Mouse (Mus musculus): ENCODE results near the gene Rnf217. TPM values are rescaled to one million over a fixed set of nuclear protein-coding genes. Genes with fewer than 3 reads are reported as not detected.

Gene Rnf217
- polyA plus RNA-seq, 1 experiment from 2014 or later = 1.1 TPM

- Histone ChIP-seq H3K27me3 (ENCODE audit: insufficient read depth, poor library complexity, severe bottlenecking) (no peaks in the 10 kb centered on the region), H3K4me1 (peaks cover 25% of the 10 kb centered on the region), H3K9me3 (no peaks in the 10 kb centered on the region), H3K4me3 (no peak overlapping the region), H3K36me3 (no peaks in the 10 kb centered on the region), H3K27ac (no peak overlapping the region)
- DNase-seq (ENCODE audit: low spot score) = no peak
- WGBS = 97% methylated on average over 4 of the region's 4 CpGs
Observed at GRCm38 (mm10) chr10:31595326-31595725, 13.7 kb downstream of the Rnf217 start.

- Histone ChIP-seq H3K27ac (peak overlapping the region; percentile 37), H3K9me3 (no peaks in the 10 kb centered on the region), H3K4me3 (no peak overlapping the region), H3K27me3 (ENCODE audit: insufficient read depth, poor library complexity, severe bottlenecking) (no peaks in the 10 kb centered on the region), H3K36me3 (no peaks in the 10 kb centered on the region), H3K4me1 (peaks cover 25% of the 10 kb centered on the region)
- WGBS = 45% methylated on average over 9 of the region's 9 CpGs
- DNase-seq (ENCODE audit: low spot score) = no peak
Observed at GRCm38 (mm10) chr10:31592741-31593524, 16.1 kb downstream of the Rnf217 start.

- Histone ChIP-seq H3K9me3 (no peaks in the 10 kb centered on the region), H3K36me3 (no peaks in the 10 kb centered on the region), H3K4me3 (no peak overlapping the region), H3K27ac (peak overlapping the region; percentile 37; the same call in 1 of the 2 replicates), H3K27me3 (ENCODE audit: insufficient read depth, poor library complexity, severe bottlenecking) (no peaks in the 10 kb centered on the region), H3K4me1 (peaks cover 25% of the 10 kb centered on the region)
- no peak for DNase-seq (ENCODE audit: low spot score)
- 54% methylated on average over 3 of the region's 3 CpGs for WGBS
Observed at GRCm38 (mm10) chr10:31592095-31592740, 16.8 kb downstream of the Rnf217 start.

- 89% methylated on average over 4 of the region's 4 CpGs for WGBS
- H3K27ac ChIP-seq = no peak overlapping the region
- H3K9me3 ChIP-seq = no peaks in the 10 kb centered on the region
- H3K27me3 ChIP-seq (ENCODE audit: insufficient read depth, poor library complexity, severe bottlenecking) = no peaks in the 10 kb centered on the region
- no peak for DNase-seq (ENCODE audit: low spot score)
- H3K36me3 ChIP-seq = no peaks in the 10 kb centered on the region
- no peak overlapping the region for H3K4me3 ChIP-seq
- H3K4me1 ChIP-seq = no peaks in the 10 kb centered on the region
Observed at GRCm38 (mm10) chr10:31580722-31581121, 28.3 kb downstream of the Rnf217 start.

- WGBS = 85% methylated on average over 1 of the region's 1 CpGs
Observed at GRCm38 (mm10) chr10:31580073-31580472, 28.9 kb downstream of the Rnf217 start.

DNA sequence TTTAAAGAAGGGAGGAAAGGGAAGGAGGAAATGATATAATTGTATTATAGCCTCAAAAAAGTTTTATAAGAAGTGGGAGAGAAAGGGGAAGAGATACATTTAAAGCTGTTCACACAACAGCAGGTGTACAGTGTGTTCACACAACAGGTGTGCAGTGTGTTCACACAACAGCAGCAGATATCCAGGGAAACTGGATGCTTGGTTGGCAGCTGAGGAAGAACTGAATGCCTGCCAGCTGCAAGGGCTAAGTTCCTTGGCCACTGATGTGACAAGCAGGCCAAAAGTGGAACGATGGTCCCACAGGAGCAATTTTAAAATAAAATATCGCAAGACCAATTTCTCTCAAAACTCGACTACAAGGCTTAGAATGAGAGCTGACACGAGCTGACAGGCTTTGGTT, 35.7 kb downstream of the Rnf217 start:
- DNase-seq (ENCODE audit: low spot score) = no peak
- 92% methylated on average over 4 of the region's 4 CpGs for WGBS
- Histone ChIP-seq H3K36me3 (no peaks in the 10 kb centered on the region), H3K4me3 (no peak overlapping the region), H3K27me3 (ENCODE audit: insufficient read depth, poor library complexity, severe bottlenecking) (no peaks in the 10 kb centered on the region), H3K9me3 (no peaks in the 10 kb centered on the region), H3K4me1 (no peaks in the 10 kb centered on the region), H3K27ac (no peak overlapping the region)

More at GRCm38 (mm10) chr10:31580073-31580472, 28.9 kb downstream of the Rnf217 start:
- DNase-seq (ENCODE audit: low spot score) = no peak
- H3K4me3 ChIP-seq = no peak overlapping the region
- H3K4me1 ChIP-seq = no peaks in the 10 kb centered on the region
- no peak overlapping the region for H3K27ac ChIP-seq
- H3K9me3 ChIP-seq = no peaks in the 10 kb centered on the region
- no peaks in the 10 kb centered on the region for H3K36me3 ChIP-seq
- H3K27me3 ChIP-seq (ENCODE audit: insufficient read depth, poor library complexity, severe bottlenecking) = no peaks in the 10 kb centered on the region

DNA sequence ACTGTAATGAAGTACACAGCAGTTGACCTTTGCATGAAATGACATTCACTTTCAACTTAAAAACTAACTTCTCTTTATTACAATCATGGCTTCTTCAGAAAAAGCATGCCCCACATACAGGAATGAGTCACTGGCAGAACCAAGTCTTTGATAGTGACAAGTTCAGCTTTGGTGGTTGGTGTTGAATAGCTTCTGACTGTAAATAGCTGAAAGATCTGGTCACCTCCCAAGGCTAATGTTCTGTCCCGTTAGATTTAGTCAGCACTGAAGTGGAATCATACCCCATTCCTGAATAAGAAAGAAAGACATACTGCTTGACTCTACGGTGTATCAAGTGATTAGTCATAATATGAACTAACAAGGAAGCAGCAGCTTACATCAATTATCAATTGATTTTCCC, 51.7 kb downstream of the Rnf217 start:
- H3K27me3 ChIP-seq (ENCODE audit: insufficient read depth, poor library complexity, severe bottlenecking) = no peaks in the 10 kb centered on the region
- no peaks in the 10 kb centered on the region for H3K9me3 ChIP-seq
- no peak overlapping the region for H3K27ac ChIP-seq
- 84% methylated on average over 2 of the region's 2 CpGs for WGBS
- H3K4me1 ChIP-seq = no peaks in the 10 kb centered on the region
- no peak for DNase-seq (ENCODE audit: low spot score)
- H3K4me3 ChIP-seq = no peak overlapping the region
- H3K36me3 ChIP-seq = no peaks in the 10 kb centered on the region

GRCm38 (mm10) chr10:31555433-31555960, 53.5 kb downstream of the Rnf217 start:
- Histone ChIP-seq H3K9me3 (no peaks in the 10 kb centered on the region), H3K4me3 (no peak overlapping the region), H3K36me3 (no peaks in the 10 kb centered on the region), H3K4me1 (no peaks in the 10 kb centered on the region), H3K27ac (no peak overlapping the region), H3K27me3 (ENCODE audit: insufficient read depth, poor library complexity, severe bottlenecking) (no peaks in the 10 kb centered on the region)
- no peak for DNase-seq (ENCODE audit: low spot score)
- 79% methylated on average over 6 of the region's 6 CpGs for WGBS

GRCm38 (mm10) chr10:31553302-31553701, 55.7 kb downstream of the Rnf217 start:
- no peaks in the 10 kb centered on the region for H3K4me1 ChIP-seq
- no peaks in the 10 kb centered on the region for H3K9me3 ChIP-seq
- no peak for DNase-seq (ENCODE audit: low spot score)
- H3K27me3 ChIP-seq (ENCODE audit: insufficient read depth, poor library complexity, severe bottlenecking) = no peaks in the 10 kb centered on the region
- H3K27ac ChIP-seq = no peak overlapping the region
- WGBS = 85% methylated on average over 4 of the region's 4 CpGs
- no peaks in the 10 kb centered on the region for H3K36me3 ChIP-seq
- H3K4me3 ChIP-seq = no peak overlapping the region

DNA sequence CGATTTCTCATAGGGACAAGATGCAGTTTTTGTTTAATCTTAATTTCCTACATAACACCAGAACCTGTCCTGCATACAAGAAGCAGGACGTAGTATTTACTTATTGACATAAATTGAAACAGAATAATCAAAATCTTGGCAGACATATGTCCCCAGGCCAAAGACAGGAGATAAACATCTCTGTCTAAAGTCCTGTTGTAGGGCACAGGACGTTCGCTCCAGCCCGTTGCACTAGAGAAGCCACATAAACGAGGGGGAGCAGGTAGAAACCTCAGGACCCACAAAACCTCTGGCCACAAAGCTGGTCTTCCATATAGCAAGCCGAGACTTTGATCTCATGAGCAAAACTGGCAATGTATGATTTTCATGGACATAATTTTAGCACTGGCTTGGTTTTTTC, 57.1 kb downstream of the Rnf217 start:
- Histone ChIP-seq H3K36me3 (no peaks in the 10 kb centered on the region), H3K27me3 (ENCODE audit: insufficient read depth, poor library complexity, severe bottlenecking) (no peaks in the 10 kb centered on the region), H3K27ac (no peak overlapping the region), H3K9me3 (no peaks in the 10 kb centered on the region), H3K4me1 (no peaks in the 10 kb centered on the region), H3K4me3 (no peak overlapping the region)
- WGBS = 81% methylated on average over 7 of the region's 7 CpGs
- no peak for DNase-seq (ENCODE audit: low spot score)

DNA sequence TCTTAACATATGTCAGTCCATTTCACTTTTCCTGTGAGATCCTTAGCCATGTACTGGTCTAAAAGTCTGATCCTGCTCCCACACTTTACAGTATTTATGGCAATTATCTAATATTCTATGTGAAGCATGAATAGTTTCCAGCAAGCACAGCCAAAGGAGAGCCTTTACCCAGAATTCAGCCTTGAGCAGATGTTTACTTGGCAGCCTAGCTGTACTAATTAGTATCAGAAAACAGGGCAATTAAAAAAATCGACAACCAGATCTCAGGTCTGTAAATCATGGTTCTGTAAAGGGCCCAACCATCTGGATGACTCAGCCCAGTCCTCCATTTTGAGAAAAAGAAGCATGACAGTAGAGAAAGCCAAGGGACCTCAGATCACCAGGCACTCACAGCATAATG, 57.6 kb downstream of the Rnf217 start:
- Histone ChIP-seq H3K36me3 (no peaks in the 10 kb centered on the region), H3K9me3 (no peaks in the 10 kb centered on the region), H3K27ac (no peak overlapping the region), H3K27me3 (ENCODE audit: insufficient read depth, poor library complexity, severe bottlenecking) (no peaks in the 10 kb centered on the region), H3K4me1 (no peaks in the 10 kb centered on the region), H3K4me3 (no peak overlapping the region)
- no peak for DNase-seq (ENCODE audit: low spot score)
- 90% methylated on average over 1 of the region's 1 CpGs for WGBS

GRCm38 (mm10) chr10:31547156-31547555, 61.8 kb downstream of the Rnf217 start:
- Histone ChIP-seq H3K27ac (no peak overlapping the region), H3K4me1 (no peaks in the 10 kb centered on the region), H3K9me3 (no peaks in the 10 kb centered on the region), H3K27me3 (ENCODE audit: insufficient read depth, poor library complexity, severe bottlenecking) (no peaks in the 10 kb centered on the region), H3K36me3 (no peaks in the 10 kb centered on the region), H3K4me3 (no peak overlapping the region)
- 70% methylated on average over 2 of the region's 2 CpGs for WGBS
- DNase-seq (ENCODE audit: low spot score) = no peak

GRCm38 (mm10) chr10:31544149-31544942, 64.6 kb downstream of the Rnf217 start:
- H3K27me3 ChIP-seq (ENCODE audit: insufficient read depth, poor library complexity, severe bottlenecking) = no peaks in the 10 kb centered on the region
- no peak for DNase-seq (ENCODE audit: low spot score)
- no peaks in the 10 kb centered on the region for H3K9me3 ChIP-seq
- no peaks in the 10 kb centered on the region for H3K4me1 ChIP-seq
- 82% methylated on average over 6 of the region's 6 CpGs for WGBS
- no peak overlapping the region for H3K4me3 ChIP-seq
- H3K36me3 ChIP-seq = no peaks in the 10 kb centered on the region
- no peak overlapping the region for H3K27ac ChIP-seq

Data from heart, embryonic 10.5 days (tissue).